Comparison of ENCODE assay signal across 11 mouse cellular contexts in genomic region chr8:105470262-105470661, GRCm38 (mm10). TPM values are rescaled to one million over a fixed set of nuclear protein-coding genes. Genes with fewer than 3 reads are reported as not detected.
DNase-seq lines count a peak whose midpoint lies in the region; ATAC-seq and TF ChIP-seq lines count a peak whose summit lies in the region.
"Had no signal": no experiment of that assay in that cellular context is flagged by ENCODE, and none has a peak within 500 bp of the region (broad histone marks: within the 10 kb centered on the region; RNA-seq: fewer than 3 reads in every experiment).

No protein-coding gene starts in this region.

- peaks cover 13% of the 10 kb centered on the region; the same call in 1 of the 2 replicates for H3K36me3 ChIP-seq in embryonic facial prominence, embryonic 14.5 days (ENCODE audit: control insufficient read depth, insufficient read depth, low read length)
- H3K36me3 ChIP-seq in hindbrain, embryonic 14.5 days (replicated peaks; ENCODE audit: control insufficient read depth, insufficient read depth), result peaks cover 12% of the 10 kb centered on the region
- H3K36me3 ChIP-seq in midbrain, postnatal 0 days (ENCODE audit: insufficient read depth, low read length), result peaks cover 13% of the 10 kb centered on the region

- peak overlapping the region; percentile 54 for H3K4me2 ChIP-seq in embryonic facial prominence, embryonic 14.5 days (ENCODE audit: low read depth, low read length)
- H3K4me2 ChIP-seq in hindbrain, embryonic 14.5 days (replicated peaks), result peak overlapping the region; percentile 63
- H3K4me2 ChIP-seq in midbrain, postnatal 0 days (ENCODE audit: low read depth, low read length, poor library complexity, severe bottlenecking), result peak overlapping the region; percentile 68

- DNase-seq in left cerebral cortex, adult 2 months (ENCODE audit: extremely low spot score in 1 of 2, low spot score in 2 of 2), result no peak
- no peak for DNase-seq in left cerebral cortex, postnatal 36 days (ENCODE audit: low spot score in 2 of 2)
- no peak for DNase-seq in embryonic facial prominence, embryonic 14.5 days (ENCODE audit: low spot score)
- no peak for DNase-seq in hindbrain, embryonic 14.5 days (ENCODE audit: low spot score)
- no peak for DNase-seq in midbrain, postnatal 0 days (ENCODE audit: low spot score)
- DNase-seq in adrenal gland, adult 2 months, result no peak
- DNase-seq in right cerebral cortex, adult 2 months (ENCODE audit: low spot score in 2 of 2), result no peak
- no peak for DNase-seq in gastrocnemius, postnatal 14 days
- DNase-seq: thymus, adult 2 months had no signal

- no peak for ATAC-seq in embryonic facial prominence, embryonic 14.5 days (ENCODE audit: low read depth)
- no peak for ATAC-seq in hindbrain, embryonic 14.5 days (ENCODE audit: low FRiP score)
- no peak for ATAC-seq in midbrain, postnatal 0 days (ENCODE audit: low FRiP score)

- 68% methylated on average over 5 of the region's 5 CpGs for WGBS in embryonic facial prominence, embryonic 14.5 days
- 56% methylated on average over 5 of the region's 5 CpGs for WGBS in hindbrain, embryonic 14.5 days
- 70% methylated on average over 5 of the region's 5 CpGs for WGBS in midbrain, postnatal 0 days

- peaks cover 24% of the 10 kb centered on the region for H3K4me1 ChIP-seq in embryonic facial prominence, embryonic 14.5 days (ENCODE audit: control insufficient read depth, insufficient read depth, low read length)
- H3K4me1 ChIP-seq in hindbrain, embryonic 14.5 days (replicated peaks; ENCODE audit: control insufficient read depth, insufficient read depth, low read length), result peaks cover 57% of the 10 kb centered on the region
- H3K4me1 ChIP-seq in midbrain, postnatal 0 days (ENCODE audit: insufficient read depth, low read length), result peaks cover 23% of the 10 kb centered on the region

- no peak for TF ChIP-seq CTCF in left cerebral cortex, adult 2 months (IDR thresholded peaks at IDR 0.05)
- TF ChIP-seq CTCF in midbrain, postnatal 0 days (IDR thresholded peaks at IDR 0.05), result no peak

- H3K27me3 ChIP-seq in embryonic facial prominence, embryonic 14.5 days (replicated peaks; ENCODE audit: control insufficient read depth, insufficient read depth, low read length), result peaks cover 14% of the 10 kb centered on the region
- H3K27me3 ChIP-seq in hindbrain, embryonic 14.5 days (ENCODE audit: control insufficient read depth, insufficient read depth, low read length), result no peaks in the 10 kb centered on the region
- H3K27me3 ChIP-seq in midbrain, postnatal 0 days (ENCODE audit: insufficient read depth, low read length), result no peaks in the 10 kb centered on the region

- no peaks in the 10 kb centered on the region for H3K9me3 ChIP-seq in embryonic facial prominence, embryonic 14.5 days (ENCODE audit: control insufficient read depth, low read length)
- no peaks in the 10 kb centered on the region for H3K9me3 ChIP-seq in hindbrain, embryonic 14.5 days (ENCODE audit: control insufficient read depth, low read length)
- H3K9me3 ChIP-seq in midbrain, postnatal 0 days (ENCODE audit: low read length), result no peaks in the 10 kb centered on the region

- intact Hi-C loops in left cerebral cortex, adult 2 months (cut with DNase I), result no loop called here
- intact Hi-C loops in left cerebral cortex, postnatal 36 days (cut with DNase I), result loop anchor here (5.0 kb wide), 1 partner anchor 108 kb away; no protein-coding TSS in a partner anchor
- intact Hi-C loops in gastrocnemius, postnatal 14 days (cut with DNase I; ENCODE audit: low total_unique reads), result no loop called here

- no peak overlapping the region for H3K9ac ChIP-seq in embryonic facial prominence, embryonic 14.5 days (ENCODE audit: low read depth, low read length)
- H3K9ac ChIP-seq in hindbrain, embryonic 14.5 days, result peak overlapping the region; percentile 67
- H3K9ac ChIP-seq in midbrain, postnatal 0 days (replicated peaks; ENCODE audit: low read length, poor library complexity, severe bottlenecking), result peak overlapping the region; percentile 73

- H3K27ac ChIP-seq in left cerebral cortex, adult 2 months, result 0 out of 2 replicates have a peak overlapping the region, but pooled peaks have one; percentile 70
- H3K27ac ChIP-seq in embryonic facial prominence, embryonic 14.5 days (replicated peaks; ENCODE audit: low read depth, low read length), result no peak overlapping the region; the same call in 1 of the 2 replicates
- H3K27ac ChIP-seq in hindbrain, embryonic 14.5 days, result peak overlapping the region; percentile 74
- peak overlapping the region; percentile 69 for H3K27ac ChIP-seq in midbrain, postnatal 0 days (ENCODE audit: low read depth, low read length)

- peak overlapping the region; percentile 49 for H3K4me3 ChIP-seq in left cerebral cortex, adult 2 months
- peak overlapping the region; percentile 29 for H3K4me3 ChIP-seq in embryonic facial prominence, embryonic 14.5 days (ENCODE audit: low read depth, low read length)
- H3K4me3 ChIP-seq in hindbrain, embryonic 14.5 days (replicated peaks; ENCODE audit: low read length), result peak overlapping the region; percentile 36
- H3K4me3 ChIP-seq in midbrain, postnatal 0 days (ENCODE audit: low read depth, low read length), result peak overlapping the region; percentile 45

RNA-seq across cellular contexts. Expression of gene Tppp3, which starts 1.1 kb away (rescaled TPM):
- total RNA-seq in left cerebral cortex, adult 2 months (2021), result 10 to 100 TPM; 36.1 to 42.5 TPM
- 10 to 100 TPM; 36.1 to 46.4 TPM for total RNA-seq in left cerebral cortex, postnatal 36 days (2021)
- 186 and 243 TPM in 2 replicates for polyA plus RNA-seq in embryonic facial prominence, embryonic 14.5 days (2014; fragmentation: Nextera tagmentation; extraction: Ambion mirVana)
- 204 and 207 TPM in 2 replicates for polyA plus RNA-seq in hindbrain, embryonic 14.5 days (2014; fragmentation: Nextera tagmentation; extraction: Ambion mirVana)
- total RNA-seq in midbrain, postnatal 0 days (2014; rRNA removed), result 75.0 and 82.8 TPM in 2 replicates
- polyA plus RNA-seq in midbrain, postnatal 0 days (2015; fragmentation: Nextera tagmentation; extraction: Ambion mirVana), result 159 and 164 TPM in 2 replicates
- 10 to 100 TPM; 26.2 to 37.5 TPM for total RNA-seq in adrenal gland, adult 2 months (2021)
- polyA plus RNA-seq in adrenal gland, adult 2 months (2012; rRNA removed), result 50.8 and 65.2 TPM in 2 replicates
- 100 to 1,000 TPM; 191 to 254 TPM for total RNA-seq in gastrocnemius, postnatal 14 days (2021)

RNA-seq across cellular contexts. Expression of gene Zdhhc1, which starts 26.4 kb away (rescaled TPM):
- total RNA-seq in left cerebral cortex, adult 2 months (2021), result 10 to 100 TPM; 43.0 to 48.7 TPM
- 10 to 100 TPM; 33.2 to 45.3 TPM for total RNA-seq in left cerebral cortex, postnatal 36 days (2021)
- 30.1 and 38.6 TPM in 2 replicates for polyA plus RNA-seq in embryonic facial prominence, embryonic 14.5 days (2014; fragmentation: Nextera tagmentation; extraction: Ambion mirVana)
- polyA plus RNA-seq in hindbrain, embryonic 14.5 days (2014; fragmentation: Nextera tagmentation; extraction: Ambion mirVana), result 32.7 and 33.1 TPM in 2 replicates
- 32.9 and 47.2 TPM in 2 replicates for total RNA-seq in midbrain, postnatal 0 days (2014; rRNA removed)
- polyA plus RNA-seq in midbrain, postnatal 0 days (2015; fragmentation: Nextera tagmentation; extraction: Ambion mirVana), result 27.3 and 27.9 TPM in 2 replicates
- total RNA-seq in adrenal gland, adult 2 months (2021), result 10 to 100 TPM; 13.8 to 19.2 TPM
- polyA plus RNA-seq in adrenal gland, adult 2 months (2012; rRNA removed), result 53.3 and 62.5 TPM in 2 replicates
- total RNA-seq in gastrocnemius, postnatal 14 days (2021), result 10 to 100 TPM; 10.1 to 11.2 TPM

RNA-seq across cellular contexts. Expression of gene Hsd11b2, which starts 48.3 kb away (rescaled TPM):
- total RNA-seq in left cerebral cortex, adult 2 months (2021), result not detected
- total RNA-seq in left cerebral cortex, postnatal 36 days (2021), result under 1 TPM in 1 of 2 experiments, not detected in 1; 0.20 TPM
- 1.1 and 2.2 TPM in 2 replicates for polyA plus RNA-seq in embryonic facial prominence, embryonic 14.5 days (2014; fragmentation: Nextera tagmentation; extraction: Ambion mirVana)
- 6.1 and 7.0 TPM in 2 replicates for polyA plus RNA-seq in hindbrain, embryonic 14.5 days (2014; fragmentation: Nextera tagmentation; extraction: Ambion mirVana)
- total RNA-seq in midbrain, postnatal 0 days (2014; rRNA removed), result 0.57 and 0.88 TPM in 2 replicates
- polyA plus RNA-seq in midbrain, postnatal 0 days (2015; fragmentation: Nextera tagmentation; extraction: Ambion mirVana), result 1.3 and 1.9 TPM in 2 replicates
- under 1 TPM; 0.14 to 0.35 TPM for total RNA-seq in adrenal gland, adult 2 months (2021)
- polyA plus RNA-seq in adrenal gland, adult 2 months (2012; rRNA removed), result 1.2 and 2.2 TPM in 2 replicates
- total RNA-seq in gastrocnemius, postnatal 14 days (2021), result 1 to 10 TPM; 1.9 to 2.1 TPM

RNA-seq across cellular contexts. Expression of gene Lrrc36, which starts 56.9 kb away (rescaled TPM):
- under 1 TPM in 1 of 2 experiments, not detected in 1; 0.27 TPM for total RNA-seq in left cerebral cortex, adult 2 months (2021)
- total RNA-seq in left cerebral cortex, postnatal 36 days (2021), result under 1 TPM; 0.32 to 0.37 TPM
- polyA plus RNA-seq in embryonic facial prominence, embryonic 14.5 days (2014; fragmentation: Nextera tagmentation; extraction: Ambion mirVana), result 0.46 and 0.58 TPM in 2 replicates
- polyA plus RNA-seq in hindbrain, embryonic 14.5 days (2014; fragmentation: Nextera tagmentation; extraction: Ambion mirVana), result 0.44 and 0.78 TPM in 2 replicates
- 0.28 and 0.93 TPM in 2 replicates for total RNA-seq in midbrain, postnatal 0 days (2014; rRNA removed)
- polyA plus RNA-seq in midbrain, postnatal 0 days (2015; fragmentation: Nextera tagmentation; extraction: Ambion mirVana), result 0.86 and 0.99 TPM in 2 replicates
- total RNA-seq in adrenal gland, adult 2 months (2021), result 1 to 10 TPM; 2.7 to 3.0 TPM
- polyA plus RNA-seq in adrenal gland, adult 2 months (2012; rRNA removed), result 1.3 and 1.5 TPM in 2 replicates
- total RNA-seq in gastrocnemius, postnatal 14 days (2021), result under 1 TPM; 0.53 to 0.97 TPM

RNA-seq across cellular contexts. Expression of gene Kctd19, which starts 57.0 kb away (rescaled TPM):
- not detected for total RNA-seq in left cerebral cortex, adult 2 months (2021)
- total RNA-seq in left cerebral cortex, postnatal 36 days (2021), result not detected
- polyA plus RNA-seq in embryonic facial prominence, embryonic 14.5 days (2014; fragmentation: Nextera tagmentation; extraction: Ambion mirVana), result not detected in 2 replicates
- polyA plus RNA-seq in hindbrain, embryonic 14.5 days (2014; fragmentation: Nextera tagmentation; extraction: Ambion mirVana), result 0.10 TPM in 1 of 2 replicates, not detected in the other
- total RNA-seq in midbrain, postnatal 0 days (2014; rRNA removed), result 0.09 and 0.16 TPM in 2 replicates
- polyA plus RNA-seq in midbrain, postnatal 0 days (2015; fragmentation: Nextera tagmentation; extraction: Ambion mirVana), result 0.27 TPM in 2 replicates
- not detected for total RNA-seq in adrenal gland, adult 2 months (2021)
- 0.03 and 0.11 TPM in 2 replicates for polyA plus RNA-seq in adrenal gland, adult 2 months (2012; rRNA removed)
- under 1 TPM in 1 of 2 experiments, not detected in 1; 0.21 TPM for total RNA-seq in gastrocnemius, postnatal 14 days (2021)
- polyA plus RNA-seq: kidney, embryonic 16.5 days; liver, embryonic 16.5 days had no signal
